Comparison of ENCODE assay signal across 8 mouse cellular contexts in genomic region chr10:79553691-79554090, GRCm38 (mm10). TPM values are rescaled to one million over a fixed set of nuclear protein-coding genes. Genes with fewer than 3 reads are reported as not detected.
DNase-seq lines count a peak whose midpoint lies in the region; ATAC-seq lines count a peak whose summit lies in the region.

No protein-coding gene starts in this region.

- peaks cover 14% of the 10 kb centered on the region for H3K4me1 ChIP-seq in neural tube, embryonic 11.5 days (ENCODE audit: control insufficient read depth, insufficient read depth, low read length)
- peaks cover 11% of the 10 kb centered on the region for H3K4me1 ChIP-seq in limb, embryonic 11.5 days (ENCODE audit: control insufficient read depth, insufficient read depth, low read length)
- H3K4me1 ChIP-seq in stomach, embryonic 15.5 days, result peaks cover 22% of the 10 kb centered on the region

- H3K27me3 ChIP-seq in neural tube, embryonic 11.5 days (ENCODE audit: control insufficient read depth, insufficient read depth, low read length), result no peaks in the 10 kb centered on the region
- H3K27me3 ChIP-seq in limb, embryonic 11.5 days (ENCODE audit: control insufficient read depth, insufficient read depth, low read length), result no peaks in the 10 kb centered on the region
- H3K27me3 ChIP-seq in stomach, embryonic 15.5 days (replicated peaks), result no peaks in the 10 kb centered on the region

- 46% methylated on average over 10 of the region's 10 CpGs for WGBS in neural tube, embryonic 11.5 days
- WGBS in limb, embryonic 11.5 days, result 43% methylated on average over 10 of the region's 10 CpGs
- 26% methylated on average over 10 of the region's 10 CpGs for WGBS in stomach, embryonic 15.5 days

- peak overlapping the region; percentile 94 for H3K4me2 ChIP-seq in neural tube, embryonic 11.5 days (ENCODE audit: low read depth)
- H3K4me2 ChIP-seq in limb, embryonic 11.5 days (ENCODE audit: low read depth, severe bottlenecking), result peak overlapping the region; percentile 85
- peak overlapping the region; percentile 78 for H3K4me2 ChIP-seq in stomach, embryonic 15.5 days

- peak; percentile 1 to 18 for DNase-seq in adrenal gland, adult 18-20 months (ENCODE audit: low spot score in 2 of 2)
- no peak for DNase-seq in adrenal gland, postnatal 14 days
- no peak for DNase-seq in neural tube, embryonic 11.5 days (ENCODE audit: low spot score)
- no peak for DNase-seq in neural tube, embryonic 10.5 days (ENCODE audit: extremely low spot score, low spot score)
- DNase-seq in limb, embryonic 11.5 days (ENCODE audit: low spot score), result no peak
- no peak for DNase-seq in layer of hippocampus, adult 8-10 months (ENCODE audit: low spot score in 2 of 2)
- no peak for DNase-seq in thymus, postnatal 10 days (ENCODE audit: low spot score in 2 of 2)

- no peak for ATAC-seq in neural tube, embryonic 11.5 days (ENCODE audit: insufficient read depth, low FRiP score, low TSS enrichment)
- ATAC-seq in limb, embryonic 11.5 days (ENCODE audit: insufficient number of reproducible peaks, low FRiP score, low TSS enrichment, low read depth), result no peak
- ATAC-seq in stomach, embryonic 15.5 days (ENCODE audit: insufficient read depth, low FRiP score, low read depth), result no peak

- H3K9me3 ChIP-seq in neural tube, embryonic 11.5 days (ENCODE audit: control insufficient read depth, low read length), result no peaks in the 10 kb centered on the region
- H3K9me3 ChIP-seq in limb, embryonic 11.5 days (ENCODE audit: control insufficient read depth, low read length), result no peaks in the 10 kb centered on the region; the same call in 1 of the 2 replicates
- H3K9me3 ChIP-seq in stomach, embryonic 15.5 days, result no peaks in the 10 kb centered on the region

- peak overlapping the region; percentile 95 for H3K9ac ChIP-seq in neural tube, embryonic 11.5 days (ENCODE audit: low read length)
- H3K9ac ChIP-seq in limb, embryonic 11.5 days (ENCODE audit: low read length), result peak overlapping the region; percentile 95
- H3K9ac ChIP-seq in stomach, embryonic 15.5 days, result peak overlapping the region; percentile 93; the same call in 1 of the 2 replicates

- peak overlapping the region; percentile 94 for H3K4me3 ChIP-seq in neural tube, embryonic 11.5 days (ENCODE audit: low read depth, low read length)
- H3K4me3 ChIP-seq in limb, embryonic 11.5 days (ENCODE audit: low read depth, low read length), result peak overlapping the region; percentile 87
- peak overlapping the region; percentile 79 for H3K4me3 ChIP-seq in stomach, embryonic 15.5 days (replicated peaks)

- peaks cover 8% of the 10 kb centered on the region for H3K36me3 ChIP-seq in neural tube, embryonic 11.5 days (ENCODE audit: control insufficient read depth, insufficient read depth, low read length)
- peaks cover 10% of the 10 kb centered on the region for H3K36me3 ChIP-seq in limb, embryonic 11.5 days (ENCODE audit: control insufficient read depth, insufficient read depth, low read length)
- H3K36me3 ChIP-seq in stomach, embryonic 15.5 days, result peaks cover 12% of the 10 kb centered on the region; the same call in 1 of the 2 replicates

- H3K27ac ChIP-seq in neural tube, embryonic 11.5 days (ENCODE audit: low read depth, low read length), result no peak overlapping the region
- H3K27ac ChIP-seq in limb, embryonic 11.5 days (replicated peaks; ENCODE audit: low read depth, low read length), result no peak overlapping the region
- no peak overlapping the region for H3K27ac ChIP-seq in stomach, embryonic 15.5 days

RNA-seq across cellular contexts. Expression of gene Mier2, which starts 1.3 kb away (rescaled TPM):
- 10 to 100 TPM; 32.5 to 34.2 TPM for total RNA-seq in adrenal gland, adult 18-20 months (2021)
- total RNA-seq in adrenal gland, postnatal 14 days (2021), result 29.1 and 40.7 TPM in 2 replicates
- 50.8 and 58.2 TPM in 2 replicates for polyA plus RNA-seq in neural tube, embryonic 11.5 days (2014; fragmentation: Nextera tagmentation; extraction: Ambion mirVana)
- 54.2 and 56.2 TPM in 2 replicates for polyA plus RNA-seq in limb, embryonic 11.5 days (2014; fragmentation: Nextera tagmentation; extraction: Ambion mirVana)
- 49.2 and 50.1 TPM in 2 replicates for polyA plus RNA-seq in stomach, embryonic 15.5 days (2015; fragmentation: Nextera tagmentation; extraction: Ambion mirVana)
- total RNA-seq in layer of hippocampus, adult 8-10 months (2022), result 10 to 100 TPM; 51.2 to 72.3 (median 53.0) TPM

RNA-seq across cellular contexts. Expression of gene Plpp2, which starts 20.1 kb away (rescaled TPM):
- 10 to 100 TPM; 13.3 to 35.7 TPM for total RNA-seq in adrenal gland, adult 18-20 months (2021)
- total RNA-seq in adrenal gland, postnatal 14 days (2021), result 16.6 and 19.3 TPM in 2 replicates
- 21.2 and 23.2 TPM in 2 replicates for polyA plus RNA-seq in neural tube, embryonic 11.5 days (2014; fragmentation: Nextera tagmentation; extraction: Ambion mirVana)
- 20.3 and 21.8 TPM in 2 replicates for polyA plus RNA-seq in limb, embryonic 11.5 days (2014; fragmentation: Nextera tagmentation; extraction: Ambion mirVana)
- 69.7 and 70.6 TPM in 2 replicates for polyA plus RNA-seq in stomach, embryonic 15.5 days (2015; fragmentation: Nextera tagmentation; extraction: Ambion mirVana)
- 1 to 10 TPM; 5.6 to 9.3 (median 6.9) TPM for total RNA-seq in layer of hippocampus, adult 8-10 months (2022)

RNA-seq across cellular contexts. Expression of gene Theg, which starts 33.4 kb away (rescaled TPM):
- total RNA-seq in adrenal gland, adult 18-20 months (2021), result not detected
- total RNA-seq in adrenal gland, postnatal 14 days (2021), result not detected in 2 replicates
- not detected in 2 replicates for polyA plus RNA-seq in neural tube, embryonic 11.5 days (2014; fragmentation: Nextera tagmentation; extraction: Ambion mirVana)
- polyA plus RNA-seq in limb, embryonic 11.5 days (2014; fragmentation: Nextera tagmentation; extraction: Ambion mirVana), result not detected in 2 replicates
- polyA plus RNA-seq in stomach, embryonic 15.5 days (2015; fragmentation: Nextera tagmentation; extraction: Ambion mirVana), result not detected in 2 replicates
- total RNA-seq in layer of hippocampus, adult 8-10 months (2022), result under 1 TPM in 1 of 4 experiments, not detected in 3; 0.61 TPM

Comparison
In these comparisons a context has a peak if more than half of its experiments do, and no peak if none do; other contexts are left out.
1. DNase-seq: peak in adrenal gland, adult 18-20 months (2 of 2); none in adrenal gland, postnatal 14 days (single experiment), neural tube, embryonic 11.5 days (single experiment), neural tube, embryonic 10.5 days (single experiment), limb, embryonic 11.5 days (single experiment), layer of hippocampus, adult 8-10 months (0 of 2) and thymus, postnatal 10 days (0 of 2).
2. Peak in every context shown above with its lines, with median percentiles within 50 percentile points of each other: H3K4me2 ChIP-seq, H3K4me3 ChIP-seq and H3K9ac ChIP-seq.